Mouse (Mus musculus) MEL (cell line): ENCODE measurements at regions not wholly inside any gene's neighbourhood (a gene's known extent, or its start where the extent isn't known, plus 50 kb on each side); places are given as distances from the start of the nearest gene placed in this dataset.

Experiments
- CHD1 ChIP-seq: IDR thresholded peaks from 2 replicates; pipeline ENCODE4 v1.6.1; 2012; ENCODE audit warnings: low read depth, mild to moderate bottlenecking, inconsistent platforms, low read length, improper control_type of control experiment
- CHD2 ChIP-seq: IDR thresholded peaks from 2 replicates; pipeline ENCODE4 v1.6.1; 2011; ENCODE audit warnings: low read length, improper control_type of control experiment
- CTCF ChIP-seq, 3 experiments: IDR thresholded peaks in 2 of 3; conservative IDR thresholded peaks in 1 of 3; 2 replicates each; pipeline ENCODE4 v1.5.1; 2011 to 2012; ENCODE audit warnings: low read length in 3 of 3, low read depth in 2 of 3, mild to moderate bottlenecking in 2 of 3, improper control_type of control experiment in 1 of 3, inconsistent platforms in 1 of 3, mixed read lengths in 1 of 3, moderate library complexity in 1 of 3; ENCODE audit not compliant: control insufficient read depth in 1 of 3, insufficient read depth in 1 of 3, poor library complexity in 1 of 3, severe bottlenecking in 1 of 3
- ELF1 ChIP-seq: IDR thresholded peaks from 2 replicates; pipeline ENCODE4 v1.6.1; 2014; ENCODE audit warnings: low read depth, mild to moderate bottlenecking, inconsistent platforms, low read length, improper control_type of control experiment, moderate library complexity
- EP300 ChIP-seq, 2 experiments: IDR thresholded peaks; 2 replicates each; pipeline ENCODE4 v1.6.1; 2011; ENCODE audit warnings: improper control_type of control experiment in 2 of 2, low read length in 2 of 2, low read depth in 1 of 2, mild to moderate bottlenecking in 1 of 2
- MYC ChIP-seq: IDR thresholded peaks from 2 replicates; pipeline ENCODE4 v1.6.1; 2011; ENCODE audit warnings: low read depth, mild to moderate bottlenecking, low read length, improper control_type of control experiment, moderate library complexity
- POLR2A ChIP-seq, 2 experiments: IDR thresholded peaks; 2 replicates each; pipeline ENCODE4 v1.6.1; 2011 to 2012; ENCODE audit warnings: low read length in 2 of 2, mild to moderate bottlenecking in 2 of 2, control low read depth in 1 of 2, improper control_type of control experiment in 1 of 2, low read depth in 1 of 2, moderate library complexity in 1 of 2; ENCODE audit not compliant: control insufficient read depth in 1 of 2, insufficient read depth in 1 of 2, poor library complexity in 1 of 2
- POLR2AphosphoS5 ChIP-seq: IDR thresholded peaks from 2 replicates; pipeline ENCODE4 v1.6.1; 2012; ENCODE audit warnings: low read depth, borderline replicate concordance, mild to moderate bottlenecking, inconsistent platforms, low read length, moderate library complexity, mixed read lengths
- SMC3 ChIP-seq: IDR thresholded peaks from 2 replicates; pipeline ENCODE4 v1.6.1; 2011; ENCODE audit warnings: low read depth, low read length, improper control_type of control experiment
- TAL1 ChIP-seq: IDR thresholded peaks from 2 replicates; pipeline ENCODE4 v1.6.1; 2012; ENCODE audit warnings: mild to moderate bottlenecking, inconsistent platforms, low read length, moderate library complexity, mixed read lengths
- USF1 ChIP-seq: IDR thresholded peaks from 2 replicates; pipeline ENCODE4 v1.6.1; 2014; ENCODE audit warnings: low read depth, mild to moderate bottlenecking, inconsistent platforms, low read length, improper control_type of control experiment, moderate library complexity
- ZKSCAN1 ChIP-seq: IDR thresholded peaks from 2 replicates; pipeline ENCODE4 v1.6.1; 2012; ENCODE audit warnings: low read depth, mild to moderate bottlenecking, inconsistent platforms, low read length, improper control_type of control experiment, moderate library complexity
- ZMIZ1 ChIP-seq: IDR thresholded peaks from 2 replicates; pipeline ENCODE4 v1.6.1; 2012; ENCODE audit warnings: low read depth, mild to moderate bottlenecking, inconsistent platforms, low read length, improper control_type of control experiment, moderate library complexity

DNA sequence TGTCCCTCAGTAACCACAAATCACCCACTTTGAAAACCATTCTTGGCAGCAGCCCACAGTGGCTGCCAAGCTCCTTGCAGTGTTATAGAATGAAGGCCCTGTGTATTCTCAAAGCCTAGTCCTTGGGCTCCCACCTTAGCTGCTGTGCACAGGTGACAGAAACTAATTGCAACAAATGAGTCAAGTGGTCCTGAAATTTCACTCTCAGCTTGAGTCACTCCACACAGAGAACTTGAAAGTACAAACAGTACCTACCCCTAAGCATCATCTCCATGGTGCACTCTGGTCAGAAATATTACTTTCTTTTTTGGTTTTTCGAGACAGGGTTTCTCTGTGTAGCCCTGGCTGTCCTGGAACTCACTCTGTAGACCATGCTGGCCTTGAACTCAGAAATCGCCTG, 54.2 kb upstream of the Rnft1 start:
- no peak for TF ChIP-seq CHD1
- no peak for TF ChIP-seq POLR2A (IDR thresholded peaks at IDR 0.05; ENCODE audit: control insufficient read depth in 1 of 2, insufficient read depth in 1 of 2, low read depth in 1 of 2, low read length in 2 of 2, poor library complexity in 1 of 2)
- TF ChIP-seq USF1 = no peak
- no peak for TF ChIP-seq EP300 (IDR thresholded peaks at IDR 0.05; ENCODE audit: low read depth in 1 of 2, low read length in 2 of 2)
- TF ChIP-seq CTCF (IDR thresholded peaks at IDR 0.05 in 2 of 3, conservative IDR thresholded peaks at IDR 0.05 in 1 of 3; ENCODE audit: control insufficient read depth in 1 of 3, insufficient read depth in 1 of 3, low read depth in 2 of 3, low read length in 3 of 3, poor library complexity in 1 of 3, severe bottlenecking in 1 of 3) = no peak
- no peak for TF ChIP-seq ZMIZ1
- no peak for TF ChIP-seq POLR2AphosphoS5
- no peak for TF ChIP-seq TAL1
- TF ChIP-seq MYC = no peak
- TF ChIP-seq ELF1 = no peak
- no peak for TF ChIP-seq SMC3
- TF ChIP-seq ZKSCAN1 = no peak
- TF ChIP-seq CHD2 = no peak
